Mouse (Mus musculus): Measurements from ENCODE around the gene Fzd10. TPM values are rescaled to one million over a fixed set of nuclear protein-coding genes. Genes with fewer than 3 reads are reported as not detected.

The Fzd10 gene
- polyA plus RNA-seq, 1 experiment, result not detected

DNA sequence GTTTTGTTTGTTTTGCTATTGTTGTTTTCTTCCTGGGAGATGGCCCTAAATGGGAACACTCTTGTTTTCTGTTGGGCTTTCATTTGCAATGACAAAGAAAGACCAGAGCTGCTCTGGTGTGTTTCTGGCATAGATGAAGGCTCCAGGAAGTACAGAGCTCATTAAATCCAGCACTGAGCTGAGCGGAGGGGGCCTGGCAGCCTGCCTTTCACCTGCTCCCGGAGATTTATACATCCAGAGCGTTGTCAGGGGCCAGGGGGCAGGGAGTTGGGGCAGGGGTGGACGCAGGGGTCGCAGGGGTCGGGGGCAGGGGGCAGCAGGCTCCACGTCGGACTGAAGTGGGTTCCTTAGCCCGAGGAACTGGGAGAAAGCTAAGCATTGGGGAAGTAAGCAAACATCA lies 19.8 kb downstream of the Fzd10 start:
- no peaks in the 10 kb centered on the region for H3K4me1 ChIP-seq (ENCODE audit: control insufficient read depth, insufficient read depth, low read length)
- whole genome bisulfite sequencing, result 13% methylated on average over 9 of the region's 9 CpGs
- H3K27ac ChIP-seq (ENCODE audit: insufficient read depth, low read depth, low read length), result no peak overlapping the region
- no peak overlapping the region for H3K4me3 ChIP-seq (ENCODE audit: insufficient read depth, low read depth, low read length)
- TF ChIP-seq POLR2A (IDR thresholded peaks at IDR 0.05; ENCODE audit: insufficient read depth, low read depth, low read length) (no peak), CTCF (IDR thresholded peaks at IDR 0.05; ENCODE audit: insufficient read depth, low read depth, low read length) (no peak)

DNA sequence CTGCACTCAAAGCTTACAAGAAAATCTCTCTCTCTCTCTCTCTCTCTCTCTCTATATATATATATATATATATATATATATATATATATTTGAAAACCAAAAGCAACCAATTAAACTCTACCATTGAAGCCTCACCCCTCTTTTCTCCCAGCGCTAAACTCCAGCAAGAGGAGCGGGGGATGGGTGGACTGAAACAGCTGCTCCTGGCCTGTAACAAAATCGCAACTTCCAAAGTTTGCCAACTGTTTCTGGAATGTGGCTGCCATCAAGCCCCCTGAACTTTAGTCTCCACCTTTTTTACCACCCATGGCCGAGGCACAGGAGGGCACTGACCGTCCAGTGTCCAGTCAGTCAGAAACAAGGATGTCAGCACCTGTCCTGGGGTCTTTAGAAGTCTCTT lies 27.1 kb downstream of the Fzd10 start:
- 63% methylated on average over 5 of the region's 5 CpGs for WGBS

DNA sequence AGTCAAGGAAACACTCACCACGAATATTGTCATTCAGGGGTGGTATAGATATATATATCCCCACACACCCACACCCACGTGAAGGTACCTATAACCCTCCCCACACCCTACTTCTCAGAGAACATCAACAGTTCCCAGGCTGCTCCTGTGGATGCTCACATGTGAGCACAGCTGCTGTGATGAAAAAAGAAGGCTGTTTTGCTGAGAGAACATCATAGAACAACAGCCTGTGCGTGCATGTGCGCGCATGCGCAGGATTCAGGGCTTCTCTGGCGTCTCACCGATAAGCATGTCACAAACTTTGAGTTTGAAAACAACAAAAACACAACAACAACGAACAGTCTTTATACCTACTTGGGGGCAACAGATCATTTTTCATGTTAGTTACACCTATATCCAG lies 36.0 kb downstream of the Fzd10 start:
- Histone ChIP-seq H3K4me3 (ENCODE audit: insufficient read depth, low read depth, low read length) (no peak overlapping the region), H3K27ac (ENCODE audit: insufficient read depth, low read depth, low read length) (no peak overlapping the region), H3K4me1 (ENCODE audit: control insufficient read depth, insufficient read depth, low read length) (no peaks in the 10 kb centered on the region)
- 83% methylated on average over 9 of the region's 9 CpGs for WGBS
- TF ChIP-seq POLR2A (IDR thresholded peaks at IDR 0.05; ENCODE audit: insufficient read depth, low read depth, low read length) (no peak), CTCF (IDR thresholded peaks at IDR 0.05; ENCODE audit: insufficient read depth, low read depth, low read length) (no peak)

More for the DNA sequence above, 27.1 kb downstream of the Fzd10 start:
- TF ChIP-seq CTCF (IDR thresholded peaks at IDR 0.05; ENCODE audit: insufficient read depth, low read depth, low read length) (no peak), POLR2A (IDR thresholded peaks at IDR 0.05; ENCODE audit: insufficient read depth, low read depth, low read length) (no peak)
- H3K4me3 ChIP-seq (ENCODE audit: insufficient read depth, low read depth, low read length), result no peak overlapping the region
- H3K4me1 ChIP-seq (ENCODE audit: control insufficient read depth, insufficient read depth, low read length), result no peaks in the 10 kb centered on the region
- H3K27ac ChIP-seq (ENCODE audit: insufficient read depth, low read depth, low read length), result no peak overlapping the region

DNA sequence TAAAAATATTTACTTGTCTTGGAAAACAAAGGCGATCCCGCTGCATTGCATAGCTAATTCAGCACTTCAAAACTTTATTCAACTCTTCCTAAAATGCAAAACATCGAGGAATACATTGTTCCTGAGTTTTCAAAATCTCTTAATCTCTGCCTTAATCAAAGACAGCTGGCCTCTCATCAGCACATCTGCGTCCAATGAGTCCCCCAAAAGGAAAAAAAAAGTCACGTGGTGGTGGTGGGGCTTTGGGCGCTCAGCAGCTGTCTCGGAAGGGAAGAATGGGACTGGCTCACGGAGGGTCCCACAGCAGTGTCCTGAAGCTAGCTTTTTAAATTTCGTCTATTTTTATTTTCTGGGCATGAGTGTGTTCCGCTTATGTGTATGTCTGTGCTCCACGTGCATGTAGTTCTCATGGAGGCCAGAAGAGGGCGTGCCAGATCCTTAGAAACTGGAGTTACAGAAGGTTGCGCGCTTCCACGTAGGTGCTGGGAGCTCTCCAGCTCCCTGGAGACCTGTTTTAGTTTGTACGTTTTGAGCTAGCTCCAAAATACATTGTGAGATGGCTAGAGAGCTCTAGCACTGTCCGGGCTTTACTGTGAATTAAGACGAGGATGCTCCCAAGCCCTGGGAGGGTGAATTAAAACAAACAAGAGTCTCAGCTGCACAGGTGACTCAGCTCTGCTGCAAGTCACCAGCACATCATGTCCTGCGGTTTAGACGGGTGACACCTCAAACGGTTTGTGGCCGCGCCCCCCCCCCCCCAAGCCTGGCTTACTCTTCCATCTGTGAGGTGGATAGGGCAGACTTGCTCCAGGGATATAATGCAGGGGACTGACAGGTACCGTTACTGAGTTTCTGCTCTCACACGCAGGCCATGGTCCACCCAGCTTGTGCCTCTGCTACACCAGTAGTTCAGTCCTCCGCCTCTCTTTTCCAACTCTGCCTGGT lies 36.7 kb downstream of the Fzd10 start:
- no peaks in the 10 kb centered on the region for H3K4me1 ChIP-seq (ENCODE audit: control insufficient read depth, insufficient read depth, low read length)
- no peak for TF ChIP-seq POLR2A (IDR thresholded peaks at IDR 0.05; ENCODE audit: insufficient read depth, low read depth, low read length)
- no peak for TF ChIP-seq CTCF (IDR thresholded peaks at IDR 0.05; ENCODE audit: insufficient read depth, low read depth, low read length)
- WGBS, result 90% methylated on average over 26 of the region's 26 CpGs

DNA sequence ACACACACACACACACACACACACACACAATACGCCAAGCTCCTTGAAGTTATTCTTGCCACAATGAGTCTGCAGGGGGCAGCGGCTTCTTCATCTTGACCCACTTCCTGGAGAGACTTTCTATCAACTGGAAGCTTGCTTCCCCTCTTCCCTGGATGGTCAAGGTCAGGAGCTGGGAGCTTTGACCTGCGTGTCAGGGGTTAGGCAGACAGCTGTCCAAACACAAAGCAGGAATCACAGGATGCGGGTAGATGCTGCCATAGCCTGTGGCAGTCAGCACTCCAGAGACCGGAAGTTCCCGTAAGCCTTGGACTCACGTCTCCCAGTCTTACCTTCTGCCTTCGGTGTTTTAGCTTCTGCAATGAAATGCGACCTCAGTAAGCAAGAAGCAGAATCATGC lies 38.1 kb downstream of the Fzd10 start:
- H3K4me1 ChIP-seq (ENCODE audit: control insufficient read depth, insufficient read depth, low read length), result no peaks in the 10 kb centered on the region
- H3K4me3 ChIP-seq (ENCODE audit: insufficient read depth, low read depth, low read length), result no peak overlapping the region
- no peak overlapping the region for H3K27ac ChIP-seq (ENCODE audit: insufficient read depth, low read depth, low read length)
- TF ChIP-seq POLR2A (IDR thresholded peaks at IDR 0.05; ENCODE audit: insufficient read depth, low read depth, low read length), result no peak
- no peak for TF ChIP-seq CTCF (IDR thresholded peaks at IDR 0.05; ENCODE audit: insufficient read depth, low read depth, low read length)
- WGBS, result 74% methylated on average over 9 of the region's 9 CpGs

More for the DNA sequence above, 36.7 kb downstream of the Fzd10 start:
- no peak overlapping the region for H3K27ac ChIP-seq (ENCODE audit: insufficient read depth, low read depth, low read length)
- no peak overlapping the region for H3K4me3 ChIP-seq (ENCODE audit: insufficient read depth, low read depth, low read length)

DNA sequence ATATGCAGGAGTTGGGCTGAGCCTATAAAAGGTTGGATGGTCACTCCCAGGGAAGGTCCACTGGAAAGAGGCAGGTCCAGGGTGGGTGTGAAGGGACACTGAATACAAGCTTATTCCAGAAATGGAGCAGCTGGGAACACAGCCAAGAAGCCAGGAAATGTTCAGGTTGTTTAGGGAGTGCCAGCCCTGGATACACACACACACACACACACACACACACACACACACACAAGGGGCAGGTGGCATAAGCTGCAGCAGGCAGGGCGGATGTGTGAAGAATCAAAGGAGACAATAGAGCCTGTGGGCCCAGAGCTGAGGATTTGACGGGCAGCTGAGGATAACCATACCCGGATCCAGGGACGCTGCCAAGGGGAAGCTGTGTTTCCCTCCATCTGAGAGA lies 42.4 kb downstream of the Fzd10 start:
- TF ChIP-seq POLR2A (IDR thresholded peaks at IDR 0.05; ENCODE audit: insufficient read depth, low read depth, low read length), result no peak
- no peak for TF ChIP-seq CTCF (IDR thresholded peaks at IDR 0.05; ENCODE audit: insufficient read depth, low read depth, low read length)
- Histone ChIP-seq H3K4me1 (ENCODE audit: control insufficient read depth, insufficient read depth, low read length) (no peaks in the 10 kb centered on the region), H3K27ac (ENCODE audit: insufficient read depth, low read depth, low read length) (no peak overlapping the region), H3K4me3 (ENCODE audit: insufficient read depth, low read depth, low read length) (no peak overlapping the region)
- 77% methylated on average over 4 of the region's 4 CpGs for WGBS

DNA sequence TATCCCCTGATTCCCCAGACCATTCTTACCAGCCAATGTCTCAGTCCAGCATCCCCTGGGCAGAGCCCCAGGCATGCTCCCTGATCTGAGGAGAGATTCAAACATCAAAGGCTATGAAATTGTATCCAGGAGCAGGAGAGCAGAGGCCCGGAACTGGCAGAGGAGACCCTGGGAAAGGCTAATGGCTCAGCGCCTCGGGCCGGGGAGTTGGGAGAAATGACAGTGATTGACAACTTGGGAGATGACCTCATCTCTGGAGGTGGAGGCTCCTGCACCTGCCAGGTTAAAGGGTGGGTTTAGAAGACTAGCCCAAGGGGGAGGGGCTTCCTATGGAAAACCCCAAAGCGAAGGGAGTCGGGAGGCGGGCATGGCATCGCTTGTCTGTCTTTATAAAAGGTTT lies 45.1 kb downstream of the Fzd10 start:
- no peak overlapping the region for H3K27ac ChIP-seq (ENCODE audit: insufficient read depth, low read depth, low read length)
- WGBS, result 82% methylated on average over 8 of the region's 8 CpGs
- H3K4me1 ChIP-seq (ENCODE audit: control insufficient read depth, insufficient read depth, low read length), result no peaks in the 10 kb centered on the region
- no peak for TF ChIP-seq POLR2A (IDR thresholded peaks at IDR 0.05; ENCODE audit: insufficient read depth, low read depth, low read length)
- TF ChIP-seq CTCF (IDR thresholded peaks at IDR 0.05; ENCODE audit: insufficient read depth, low read depth, low read length), result no peak
- no peak overlapping the region for H3K4me3 ChIP-seq (ENCODE audit: insufficient read depth, low read depth, low read length)

DNA sequence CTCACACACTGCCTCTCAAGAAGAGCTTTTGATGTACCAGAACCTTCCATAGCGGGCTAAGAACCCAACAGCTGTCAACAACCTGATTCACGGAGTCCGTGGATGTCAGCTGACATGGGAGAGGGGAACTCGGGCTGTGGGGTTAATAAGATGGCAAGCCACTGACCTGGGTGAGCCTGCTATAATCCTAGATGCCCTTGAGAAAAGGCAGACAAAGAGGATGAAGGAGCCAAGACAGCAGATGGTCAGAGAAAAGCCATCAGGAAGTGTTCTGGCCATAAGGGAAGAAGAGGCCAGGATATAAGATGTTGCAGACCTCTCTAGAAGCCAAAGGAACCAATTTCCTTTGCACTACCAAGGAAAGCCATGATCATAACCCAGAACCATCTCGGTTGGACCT lies 45.6 kb downstream of the Fzd10 start:
- WGBS, result 87% methylated on average over 5 of the region's 5 CpGs
- H3K4me3 ChIP-seq (ENCODE audit: insufficient read depth, low read depth, low read length), result no peak overlapping the region
- H3K4me1 ChIP-seq (ENCODE audit: control insufficient read depth, insufficient read depth, low read length), result no peaks in the 10 kb centered on the region
- no peak for TF ChIP-seq POLR2A (IDR thresholded peaks at IDR 0.05; ENCODE audit: insufficient read depth, low read depth, low read length)
- no peak for TF ChIP-seq CTCF (IDR thresholded peaks at IDR 0.05; ENCODE audit: insufficient read depth, low read depth, low read length)
- no peak overlapping the region for H3K27ac ChIP-seq (ENCODE audit: insufficient read depth, low read depth, low read length)

DNA sequence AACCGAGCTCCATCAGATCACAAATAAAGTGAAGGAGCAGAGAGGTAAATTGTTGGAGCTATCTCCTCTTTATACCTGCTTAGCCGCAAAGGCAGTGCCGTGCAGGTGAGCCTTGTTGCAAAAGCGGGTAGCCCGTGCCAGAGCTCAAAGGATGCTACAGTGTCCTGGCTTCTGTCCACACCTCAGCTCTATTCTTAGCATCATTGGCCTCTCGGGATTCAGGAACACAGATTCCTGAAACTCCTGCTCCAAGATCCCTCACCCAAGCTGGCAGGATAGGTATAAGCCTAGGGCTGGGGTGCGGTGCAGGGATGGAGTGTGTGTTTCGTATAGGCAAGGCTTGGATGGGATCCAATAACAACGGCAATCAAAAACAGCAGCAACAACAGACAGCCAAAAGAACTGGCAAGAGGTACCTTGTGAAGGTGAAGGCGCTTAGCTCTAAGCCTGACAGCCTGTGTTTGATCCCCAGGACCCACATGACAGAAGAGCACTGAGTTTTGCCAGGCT lies 46.6 kb downstream of the Fzd10 start:
- Histone ChIP-seq H3K4me3 (ENCODE audit: insufficient read depth, low read depth, low read length) (no peak overlapping the region), H3K4me1 (ENCODE audit: control insufficient read depth, insufficient read depth, low read length) (no peaks in the 10 kb centered on the region), H3K27ac (ENCODE audit: insufficient read depth, low read depth, low read length) (no peak overlapping the region)
- WGBS, result 77% methylated on average over 10 of the region's 10 CpGs
- TF ChIP-seq CTCF (IDR thresholded peaks at IDR 0.05; ENCODE audit: insufficient read depth, low read depth, low read length) (no peak), POLR2A (IDR thresholded peaks at IDR 0.05; ENCODE audit: insufficient read depth, low read depth, low read length) (no peak)
